In the genomic region with DNA sequence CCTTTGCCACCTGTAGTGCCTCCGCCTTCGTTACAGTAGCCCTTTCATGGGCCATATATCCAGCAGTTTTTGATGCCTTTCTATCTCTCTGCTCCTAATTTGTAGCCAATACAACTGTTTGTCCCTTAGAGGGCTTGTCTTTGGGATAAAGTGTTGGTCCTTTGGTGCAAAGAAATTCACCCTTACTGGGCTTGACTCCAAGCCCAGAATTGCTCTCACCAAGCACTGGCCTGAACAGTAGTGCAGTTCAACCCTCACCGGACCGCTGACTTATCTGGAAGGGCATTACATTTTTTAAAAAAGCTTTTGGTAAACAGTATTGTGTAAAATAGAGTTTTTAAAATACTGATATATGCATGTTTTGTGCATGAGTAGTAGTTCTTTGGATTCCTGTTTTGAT, we compare ENCODE assay signal across 17 mouse cellular contexts.
"Had no signal": no experiment of that assay in that cellular context is flagged by ENCODE, and none has a peak within 500 bp of the region (broad histone marks: within the 10 kb centered on the region; RNA-seq: fewer than 3 reads in every experiment).

No protein-coding gene starts in this region.

- ATAC-seq: hindbrain, embryonic 16.5 days; inflammation-experienced regulatory T-cells, adult 6 months; intestine, embryonic 15.5 days; intestine, postnatal 0 days had no signal

- DNase-seq: gastrocnemius, adult 2 months; gastrocnemius, postnatal 10 days; gastrocnemius, postnatal 25 days; heart, adult 18-20 months; heart, postnatal 10 days; heart, postnatal 4 days; kidney, adult 18-20 months; kidney, adult 8-10 months; kidney, postnatal 10 days; kidney, postnatal 25 days; kidney, postnatal 4 days; liver; liver, embryonic 13.5 days had no signal
